Mouse (Mus musculus) layer of hippocampus, adult 9-10 months (tissue): Measurements from ENCODE around the gene Pdcd6.

Experiments
- DNase-seq: peaks from one replicate; pipeline ENCODE4 v3.0.0; 2022; ENCODE audit warnings: low spot score

The Pdcd6 gene

DNA sequence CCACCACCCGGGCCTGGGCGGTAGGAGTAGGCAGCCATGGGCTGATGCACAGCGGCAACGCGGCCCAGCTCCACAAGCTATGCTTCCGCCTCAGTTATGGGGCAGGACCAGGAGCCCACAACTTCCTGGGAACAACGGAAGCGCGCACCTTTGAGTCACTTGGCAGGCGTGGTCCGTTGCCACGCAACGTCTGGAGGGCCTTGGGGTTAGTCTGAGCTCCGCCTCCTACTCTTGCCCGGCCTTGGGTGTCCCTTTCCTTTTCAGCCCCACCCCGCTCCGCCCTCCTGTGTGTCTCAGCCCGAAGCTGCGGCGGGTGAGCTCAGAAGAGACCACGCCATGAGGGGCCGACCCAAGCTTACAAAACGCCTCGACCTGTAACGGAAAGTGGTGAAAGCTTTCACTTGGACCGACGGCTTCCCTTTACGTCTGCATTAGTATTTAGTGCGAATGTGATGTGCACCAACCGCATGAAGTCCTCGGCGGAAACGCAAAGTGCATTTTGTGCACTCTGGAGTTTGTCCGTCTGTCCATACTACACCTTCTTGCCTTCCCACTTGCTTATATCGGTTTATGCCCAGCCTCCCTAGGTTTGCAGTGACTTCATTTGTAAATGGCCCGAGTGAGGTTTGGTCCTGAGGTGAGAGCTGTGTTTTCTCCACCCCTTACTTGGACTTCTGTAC is at the start of gene Pdcd6:
Gene Pdcd6, minus strand, starts transcription at position 411 of the 680 bp plus-strand sequence.
- peak; percentile 57 for DNase-seq

DNA sequence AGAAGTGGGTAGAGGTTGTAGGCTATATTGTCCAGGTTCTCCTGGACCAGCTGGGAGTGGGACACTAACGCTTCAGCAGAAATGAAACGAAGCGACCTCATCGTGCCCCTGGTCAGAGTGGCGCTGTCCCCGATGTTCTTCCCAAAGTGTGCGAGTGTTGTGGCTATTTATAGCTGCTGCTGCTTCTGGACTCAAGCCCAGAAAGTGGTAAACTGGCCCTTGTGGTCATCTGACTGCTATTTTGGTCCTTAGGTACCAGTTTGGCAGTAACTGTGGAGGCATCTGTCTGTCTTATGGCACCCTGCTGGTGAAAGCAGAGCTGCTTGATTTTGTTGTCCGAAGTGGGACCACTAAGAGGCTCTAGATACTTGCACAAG is 46.5 kb upstream of the Pdcd6 start, which contains the start of gene Lrrc14b:
Gene Lrrc14b, minus strand, starts transcription at position 147 of the 377 bp plus-strand sequence.
- no peak for DNase-seq

DNA sequence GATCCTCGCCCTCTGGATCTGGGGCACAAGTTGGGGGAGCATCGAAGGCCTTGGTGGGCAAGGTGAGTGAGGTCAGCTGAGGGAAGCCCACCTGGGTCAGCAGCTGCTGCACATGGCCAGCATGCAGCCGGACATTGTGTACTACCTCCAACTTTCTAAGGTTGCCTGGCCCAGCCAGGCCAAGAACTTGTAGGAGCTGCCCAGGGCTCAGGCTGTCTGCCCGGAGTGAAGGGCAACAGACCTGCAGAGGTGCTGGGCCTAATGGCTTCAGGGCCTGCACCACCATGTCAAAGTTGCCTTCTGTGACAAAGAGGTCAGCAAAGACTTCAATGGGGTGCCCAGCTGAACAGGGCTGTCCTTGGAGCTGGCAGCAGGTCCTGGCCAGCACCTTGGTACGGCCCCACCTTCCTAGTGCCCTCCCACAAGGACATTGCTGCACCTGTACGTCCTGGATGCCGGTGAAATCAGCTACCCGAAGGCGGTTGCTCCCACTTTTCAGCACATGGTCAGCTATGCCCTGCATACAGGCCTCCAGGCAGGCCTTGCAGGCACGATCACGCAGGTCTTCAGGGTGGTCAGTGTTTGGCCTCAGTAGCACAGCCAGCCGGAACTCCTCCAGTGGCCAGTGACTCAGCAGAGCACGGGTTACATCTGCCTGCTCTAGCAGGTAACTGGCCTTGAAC is 45.9 kb upstream of the Pdcd6 start:
- no peak for DNase-seq

DNA sequence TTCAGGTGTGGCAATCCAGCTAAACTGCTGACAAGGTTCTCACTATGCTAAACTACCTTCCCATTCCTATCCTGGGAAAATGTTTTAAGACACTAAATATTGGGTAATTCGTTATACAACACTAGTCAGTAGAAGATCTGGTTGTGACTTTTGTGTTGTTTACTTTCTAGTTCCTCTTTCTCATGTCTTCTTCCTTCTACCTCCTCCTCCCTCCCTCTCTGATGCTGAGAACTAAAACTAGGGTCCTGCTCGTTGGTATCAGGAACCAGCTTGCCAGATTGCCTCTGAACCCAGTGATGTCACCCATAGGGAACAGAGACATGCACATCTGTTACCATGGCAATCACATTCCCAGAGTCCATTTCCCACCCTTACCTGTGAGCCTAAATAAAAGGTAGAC is 44.8 kb upstream of the Pdcd6 start:
- no peak for DNase-seq

DNA sequence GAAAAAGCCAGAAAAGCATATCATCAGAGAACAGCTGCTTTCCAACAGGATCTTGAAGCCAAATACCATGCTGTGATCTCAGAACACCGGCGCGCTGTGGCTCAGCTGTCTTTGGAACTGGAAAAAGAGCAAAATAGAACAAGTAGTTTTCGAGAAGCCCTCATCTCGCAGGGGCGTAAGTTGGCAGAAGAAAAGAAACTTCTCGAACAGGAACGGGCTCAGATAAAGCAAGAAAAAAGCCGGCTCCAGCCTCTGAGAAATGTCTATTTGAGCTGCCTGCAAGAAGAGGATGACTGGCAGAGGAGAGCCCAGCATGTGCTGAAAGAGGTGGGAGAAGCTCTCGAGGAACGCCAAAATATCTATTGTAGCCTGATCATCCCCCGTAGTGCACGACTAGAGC is 39.1 kb upstream of the Pdcd6 start:
- no peak for DNase-seq

DNA sequence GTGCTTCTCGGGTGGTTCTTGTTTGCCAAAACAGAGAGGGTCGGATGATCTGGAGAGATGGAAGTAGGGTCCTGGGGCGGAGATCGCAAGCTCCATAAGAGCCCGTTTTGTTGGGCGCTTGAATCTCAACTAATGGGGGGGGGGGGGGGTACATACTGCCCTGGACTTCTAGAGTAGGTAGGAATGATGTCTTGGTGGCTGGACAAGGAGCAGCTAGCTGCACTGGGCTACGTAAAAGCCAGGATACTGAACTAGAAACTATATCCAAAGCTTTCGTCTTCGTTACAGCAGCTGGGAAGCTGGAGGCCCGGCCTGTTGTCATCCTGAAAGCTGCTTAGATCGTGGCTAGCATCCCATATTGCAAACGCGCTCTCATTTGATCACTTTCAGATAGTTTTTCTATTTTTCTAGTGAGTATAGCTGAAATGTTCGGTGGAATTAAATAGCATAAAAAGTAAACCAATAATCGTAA is 33.1 kb upstream of the Pdcd6 start:
- DNase-seq: no peak

DNA sequence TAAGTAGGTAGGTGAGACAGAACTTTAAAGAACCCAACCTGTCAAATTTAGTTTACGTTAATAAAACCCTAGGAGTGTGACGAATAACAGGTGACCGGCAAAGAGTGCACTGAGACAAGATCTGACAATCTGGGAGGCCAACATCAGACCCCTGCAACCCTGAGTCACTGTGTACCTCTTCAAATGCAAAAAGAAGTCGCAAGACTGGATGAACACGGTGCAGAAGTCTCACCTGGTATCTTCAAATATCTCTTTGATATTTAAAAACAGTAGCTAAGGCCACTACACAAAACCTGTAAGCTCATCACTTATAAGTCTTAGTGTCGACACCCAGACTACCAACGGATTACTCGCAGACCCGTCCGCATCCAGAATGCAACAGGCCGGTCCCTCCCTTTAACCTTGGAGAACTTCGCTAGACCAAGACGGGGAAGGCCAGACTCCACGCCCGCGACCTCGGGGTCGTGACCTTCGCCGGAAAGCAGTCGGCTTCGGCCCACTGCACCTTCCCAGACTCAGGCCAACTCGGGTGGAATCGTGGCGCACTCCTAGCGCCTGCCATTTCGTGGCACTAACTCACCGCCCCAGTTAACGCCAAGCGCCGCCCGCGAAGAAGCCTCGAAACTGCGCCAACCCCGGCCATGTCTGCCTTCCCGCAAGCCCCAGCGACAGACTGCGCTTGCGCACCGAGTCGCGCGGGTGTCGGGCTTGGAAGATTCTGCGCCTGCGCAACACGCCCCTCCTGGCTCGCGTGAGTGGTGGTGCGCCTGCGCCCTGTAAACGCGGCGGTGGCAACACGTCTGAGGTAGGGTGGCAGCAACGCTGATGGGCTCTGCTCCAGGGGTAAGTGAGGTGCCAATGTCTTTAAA is 32.4 kb upstream of the Pdcd6 start, which contains the start of the genes Sdha and Ccdc127:
Gene Sdha, minus strand, starts transcription at position 715 of the 869 bp plus-strand sequence.
Gene Ccdc127, plus strand, starts transcription at position 744 of the 869 bp plus-strand sequence.
- peak; percentile 80 for DNase-seq

DNA sequence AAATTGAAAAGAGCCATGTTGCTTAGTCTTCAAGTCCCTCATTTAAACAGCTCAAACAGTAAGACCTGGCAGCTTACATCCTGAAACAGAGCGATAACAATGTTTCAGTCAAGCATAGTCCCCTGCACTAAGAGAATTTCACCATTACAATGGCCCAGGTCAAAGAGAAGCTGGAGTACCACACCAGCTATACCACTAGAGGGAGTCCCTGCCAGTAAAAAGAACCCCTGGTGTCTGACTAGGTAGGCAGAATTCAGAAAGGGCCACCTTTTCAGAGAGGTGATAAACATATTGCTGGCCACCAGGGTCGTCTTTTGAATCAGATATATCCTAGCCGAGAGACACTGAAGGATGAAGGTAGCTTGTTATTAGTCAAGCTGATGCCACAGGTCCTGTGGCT is 23.7 kb upstream of the Pdcd6 start:
- DNase-seq: no peak

DNA sequence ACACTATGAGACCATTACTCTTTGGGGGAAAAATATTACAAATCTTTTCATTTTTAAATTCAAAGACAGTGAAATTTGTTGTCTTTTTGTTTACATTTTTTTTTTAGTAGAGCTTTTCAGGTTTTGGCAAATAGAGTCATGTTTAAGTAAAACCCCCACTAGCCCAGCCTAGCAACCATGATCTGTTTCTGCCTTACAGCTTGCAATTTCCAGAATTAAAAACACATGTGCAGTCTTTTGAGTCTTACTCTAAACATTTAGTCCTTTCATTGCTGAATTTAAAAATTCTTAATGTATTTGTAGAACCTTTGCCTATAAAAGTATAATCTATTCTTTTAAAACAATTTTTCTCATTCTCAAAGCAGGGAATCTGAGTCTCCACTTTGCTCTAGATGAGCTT is 11.9 kb upstream of the Pdcd6 start:
- DNase-seq: no peak

DNA sequence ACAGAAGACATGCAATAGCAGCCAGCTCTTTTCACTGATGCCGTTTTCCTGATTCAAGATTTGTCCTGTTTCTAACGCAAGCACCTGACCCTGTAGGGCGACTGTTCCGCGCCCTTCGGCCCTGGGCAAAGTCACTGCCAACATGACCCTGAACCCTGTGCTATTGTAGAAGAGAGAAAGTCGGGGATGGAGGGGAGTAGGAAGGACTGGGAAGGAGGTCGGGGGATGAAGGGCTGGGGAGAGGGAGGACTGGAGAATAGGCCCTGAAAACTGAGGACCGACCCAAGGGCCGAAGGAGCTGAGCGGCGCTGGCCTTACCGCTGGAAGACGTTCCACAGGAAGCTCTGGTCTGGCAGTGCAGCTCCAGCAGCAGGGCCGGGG is 601 bp downstream of the Pdcd6 start:
- no peak for DNase-seq

DNA sequence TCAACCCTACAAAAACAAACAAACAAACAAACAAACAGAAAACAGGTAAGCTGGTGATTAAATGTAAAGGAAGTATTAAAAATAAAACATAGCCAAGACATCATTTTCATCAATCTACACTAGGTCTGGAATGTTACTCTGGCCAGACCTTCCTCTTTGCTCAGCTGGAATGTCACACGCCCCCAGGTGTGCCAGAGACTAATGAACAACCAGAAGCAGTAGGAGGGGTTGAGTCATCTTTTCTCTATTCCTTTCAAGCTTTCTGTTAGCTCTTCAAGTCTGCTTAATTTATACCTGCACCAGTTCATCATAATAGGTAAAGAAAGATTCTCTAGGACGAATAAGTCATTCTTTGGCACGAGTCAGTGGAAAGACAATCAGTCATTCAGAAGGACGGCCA is 994 bp downstream of the Pdcd6 start:
- DNase-seq: no peak

DNA sequence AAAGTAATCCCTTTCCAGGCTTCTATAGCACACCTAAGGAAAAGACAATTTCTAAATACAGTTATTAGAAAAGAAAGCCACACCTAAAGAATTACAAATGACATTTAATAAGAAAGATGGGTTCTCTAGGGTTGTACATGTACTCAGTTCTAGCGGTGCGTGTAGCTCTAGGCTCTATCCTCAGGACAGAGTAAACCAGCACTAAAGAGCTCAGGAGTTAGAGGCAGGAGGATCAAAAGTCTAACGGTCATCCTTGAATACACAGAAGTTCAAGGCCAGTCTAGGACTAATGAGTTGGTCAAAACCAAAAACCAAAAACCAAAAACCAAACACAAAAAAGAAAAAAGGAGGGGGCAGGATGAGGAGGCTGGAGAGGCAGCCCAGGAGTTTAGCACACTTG is 2.8 kb downstream of the Pdcd6 start:
- no peak for DNase-seq

DNA sequence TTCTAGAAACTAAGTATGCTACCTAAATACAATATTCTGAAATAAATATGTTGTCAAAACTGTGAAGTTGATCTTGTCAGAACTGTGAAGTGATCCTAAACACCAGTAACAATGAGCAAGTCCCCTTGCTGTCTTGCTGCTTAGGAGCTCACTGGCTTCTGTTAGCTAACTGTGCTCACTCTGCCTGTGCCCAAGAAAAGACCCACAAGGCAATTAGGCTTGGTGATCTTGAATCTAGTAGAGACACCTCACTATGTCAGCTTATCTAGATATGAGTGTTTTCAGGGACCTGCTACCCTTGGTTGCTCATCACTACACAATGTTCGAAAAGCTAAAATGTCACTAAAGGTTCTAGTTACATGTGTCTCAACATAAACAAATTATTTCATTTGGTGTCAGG is 11.6 kb downstream of the Pdcd6 start:
- DNase-seq: no peak

DNA sequence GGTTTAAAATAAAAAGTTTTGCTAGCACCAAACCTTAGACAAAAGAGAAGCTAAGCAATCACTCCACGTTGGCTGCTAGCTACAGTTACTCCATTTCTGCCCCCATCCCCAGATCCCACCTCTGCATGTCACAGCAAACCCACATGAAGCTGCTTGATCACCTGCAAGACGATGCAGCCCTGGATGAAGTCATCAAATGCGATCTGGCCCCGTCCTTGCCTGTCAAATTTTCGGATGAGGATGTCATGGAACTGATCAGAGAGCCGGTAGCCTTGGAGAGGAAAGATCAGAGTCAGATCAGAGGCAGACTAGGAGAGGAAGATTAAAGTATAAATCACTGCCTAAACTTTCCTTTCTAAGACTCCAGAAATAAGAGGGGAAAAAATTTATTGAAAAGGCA is 12.0 kb downstream of the Pdcd6 start:
- DNase-seq: no peak

DNA sequence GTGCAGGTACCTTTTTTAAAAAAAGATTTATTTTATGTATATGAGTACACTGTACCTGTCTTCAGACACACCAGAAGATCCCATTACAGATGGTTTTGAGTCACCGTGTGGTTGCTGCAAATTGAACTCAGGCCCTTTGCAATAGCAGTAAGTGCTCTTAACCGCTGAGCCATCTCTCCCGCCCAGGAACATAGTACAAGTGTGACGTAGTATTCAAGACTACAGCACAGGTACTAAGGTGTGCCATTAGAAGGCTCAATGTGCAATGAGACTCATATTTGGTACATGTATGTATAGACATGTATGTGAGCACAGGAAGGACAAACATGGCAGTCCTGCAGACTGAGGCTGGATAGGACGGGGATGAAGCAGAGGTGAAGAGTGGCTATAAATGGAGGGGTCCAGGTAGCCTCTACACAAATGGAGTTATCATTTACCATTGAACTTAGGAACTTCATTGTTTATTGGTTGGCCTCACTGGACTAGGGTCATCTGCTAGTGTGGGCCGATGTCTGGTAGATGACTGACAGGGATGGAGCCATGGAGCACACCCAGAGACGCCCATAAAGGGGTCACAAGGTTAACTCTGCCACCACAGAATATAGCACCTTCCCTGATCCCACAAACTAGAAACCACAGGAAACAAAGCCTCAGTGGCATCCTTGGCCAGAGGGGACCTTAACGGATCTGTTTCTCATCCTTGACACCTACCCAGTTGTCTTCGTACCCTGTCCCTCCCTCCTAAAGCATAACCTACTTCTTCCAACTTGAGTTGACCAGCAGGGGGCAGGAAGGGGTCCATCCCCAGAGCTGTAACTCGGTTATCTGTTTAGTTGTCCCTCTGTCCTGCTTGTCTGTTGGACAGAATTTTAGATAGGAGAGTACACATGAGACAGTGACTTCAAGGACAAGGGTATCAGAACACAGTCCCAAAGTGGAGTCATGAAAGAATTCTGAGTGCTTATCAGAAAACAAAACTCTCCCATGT is 15.0 kb downstream of the Pdcd6 start:
- no peak for DNase-seq

DNA sequence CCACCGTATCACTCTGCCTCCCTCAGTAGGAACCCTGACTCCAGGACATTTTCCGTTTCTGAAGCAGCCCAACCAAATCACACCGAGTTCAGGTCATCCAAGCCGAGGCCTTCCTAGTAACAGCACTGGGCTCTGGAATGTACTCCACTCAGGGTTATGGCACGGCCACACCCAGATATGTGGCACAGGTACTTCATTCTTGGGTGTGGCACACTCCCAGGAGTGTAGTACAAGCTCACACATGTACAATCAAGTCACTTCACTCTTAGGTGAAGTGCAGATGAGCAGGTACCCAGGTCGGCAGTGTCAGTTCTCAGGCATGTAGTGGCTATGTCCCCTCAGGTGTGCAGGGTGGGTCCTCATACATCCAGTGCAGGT is 15.8 kb downstream of the Pdcd6 start:
- DNase-seq: no peak

DNA sequence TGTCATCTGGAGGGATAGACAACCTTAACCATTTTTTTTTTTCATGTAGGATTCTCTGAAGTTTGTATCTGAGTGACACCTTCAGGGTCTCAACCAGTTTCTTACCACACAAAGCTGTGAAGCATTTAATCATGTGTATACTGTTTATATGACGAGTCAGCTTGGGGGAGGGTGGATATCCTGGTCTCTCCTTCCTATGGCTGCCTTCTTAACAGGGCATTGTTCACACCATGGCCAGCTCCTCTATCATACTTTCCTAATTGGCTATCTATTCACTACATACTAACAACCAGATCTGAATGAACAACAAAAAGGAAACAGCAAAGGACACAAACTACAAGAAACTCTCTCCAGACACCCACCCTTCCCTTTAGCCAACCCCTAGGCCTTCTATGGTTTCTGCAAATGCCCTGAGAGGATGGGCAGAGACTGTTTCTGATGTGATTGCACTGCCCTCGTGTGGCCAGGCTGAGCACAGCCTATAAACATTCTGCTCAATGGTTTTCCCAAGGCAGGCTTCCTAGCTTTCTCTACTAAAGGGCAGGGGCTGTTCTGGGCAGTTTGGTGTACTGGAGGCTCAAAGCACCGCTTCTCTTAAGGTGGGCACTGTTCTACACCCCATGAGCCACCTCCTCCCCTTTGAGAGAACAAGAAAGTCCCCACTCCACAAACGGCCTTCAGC is 16.3 kb downstream of the Pdcd6 start:
- peak; percentile 71 for DNase-seq

DNA sequence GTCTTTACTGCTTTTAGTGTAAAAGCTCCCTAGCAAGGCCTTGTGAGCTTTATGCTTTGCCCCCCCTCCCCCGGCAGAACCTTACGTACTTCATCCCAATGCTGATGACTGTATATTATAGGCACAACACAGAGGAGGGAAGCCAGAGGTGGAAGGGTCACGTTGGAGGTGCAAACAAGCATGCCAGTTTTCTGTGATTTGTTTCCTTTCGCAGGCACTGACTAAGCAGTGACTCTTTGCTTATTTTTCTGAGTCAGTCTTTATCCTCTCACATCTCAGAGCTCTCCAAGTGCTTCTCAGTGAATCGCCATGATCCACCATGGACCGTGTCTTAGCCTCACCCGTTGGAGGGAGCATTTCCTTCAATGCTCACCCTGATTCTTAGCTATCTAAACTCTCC is 21.0 kb downstream of the Pdcd6 start:
- DNase-seq: no peak

DNA sequence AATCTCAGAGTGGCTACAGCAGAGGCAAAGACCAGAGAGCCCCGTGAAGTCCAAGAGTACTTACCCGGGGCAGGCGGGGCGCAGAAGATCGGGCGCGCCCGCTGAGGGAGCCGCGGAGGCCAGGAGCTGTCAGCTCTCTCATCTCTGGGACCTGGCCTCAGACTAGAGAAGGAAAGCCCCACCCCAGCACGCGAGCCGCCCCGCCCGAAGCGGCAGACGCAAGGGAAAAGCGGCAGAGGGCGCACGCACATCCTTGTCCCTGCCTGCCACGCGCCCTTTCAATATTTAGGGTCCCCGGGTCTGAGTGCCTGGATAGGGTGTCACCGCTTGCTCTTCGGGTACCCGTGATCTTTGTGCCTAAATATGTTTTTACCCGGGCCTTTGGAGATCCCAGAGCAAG is 25.2 kb downstream of the Pdcd6 start, which contains the start of gene Ahrr:
Gene Ahrr, minus strand, starts transcription at position 165 of the 400 bp plus-strand sequence.
- no peak for DNase-seq

DNA sequence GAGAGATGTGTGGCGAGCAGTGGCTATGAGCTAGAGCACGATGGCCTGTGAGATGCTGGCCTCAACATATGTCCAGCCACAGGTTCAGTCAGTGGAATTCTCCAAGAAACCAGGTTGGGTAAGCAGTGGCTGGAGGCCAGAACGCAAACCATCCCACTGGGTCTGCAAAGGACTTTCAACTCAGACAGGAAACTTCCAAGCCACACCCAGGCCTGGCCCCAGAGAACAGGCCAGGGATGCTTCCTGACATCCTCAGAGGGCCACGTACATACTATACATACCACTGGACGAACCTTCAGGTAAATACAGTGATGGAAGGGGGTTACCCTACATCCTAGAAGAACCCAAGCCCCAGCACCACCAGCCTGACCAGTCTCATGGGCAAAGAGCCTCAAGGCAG is 27.7 kb downstream of the Pdcd6 start:
- no peak for DNase-seq

DNA sequence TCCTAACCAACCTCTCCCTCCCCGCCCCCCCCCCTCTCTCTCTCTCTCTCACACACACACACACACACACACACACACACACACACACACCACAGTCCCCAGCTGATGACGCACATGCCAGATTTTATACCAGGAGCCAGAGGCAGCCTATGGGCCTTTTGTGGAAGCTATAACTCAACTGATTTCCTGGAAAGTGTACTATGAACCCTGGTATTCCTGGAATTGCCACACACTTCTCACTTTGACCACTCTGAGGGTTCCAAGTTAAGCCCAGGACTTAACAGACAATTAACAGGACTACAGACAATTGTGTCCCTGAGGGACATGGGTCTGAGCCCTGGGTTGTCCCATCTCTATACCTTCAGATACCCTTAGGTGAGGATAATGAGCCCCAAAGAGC is 35.1 kb downstream of the Pdcd6 start:
- DNase-seq: no peak
